Mouse (Mus musculus): Measurements from ENCODE around the gene Olfr1393. TPM values are rescaled to one million over a fixed set of nuclear protein-coding genes. Genes with fewer than 3 reads are reported as not detected.
A peak's percentile ranks its signal among the peaks of the same experiment; 100 is the strongest.

Gene Olfr1393
- polyA plus RNA-seq (2015; fragmentation: Nextera tagmentation; extraction: Ambion mirVana), result 0.08 and 0.13 TPM in 2 replicates

DNA sequence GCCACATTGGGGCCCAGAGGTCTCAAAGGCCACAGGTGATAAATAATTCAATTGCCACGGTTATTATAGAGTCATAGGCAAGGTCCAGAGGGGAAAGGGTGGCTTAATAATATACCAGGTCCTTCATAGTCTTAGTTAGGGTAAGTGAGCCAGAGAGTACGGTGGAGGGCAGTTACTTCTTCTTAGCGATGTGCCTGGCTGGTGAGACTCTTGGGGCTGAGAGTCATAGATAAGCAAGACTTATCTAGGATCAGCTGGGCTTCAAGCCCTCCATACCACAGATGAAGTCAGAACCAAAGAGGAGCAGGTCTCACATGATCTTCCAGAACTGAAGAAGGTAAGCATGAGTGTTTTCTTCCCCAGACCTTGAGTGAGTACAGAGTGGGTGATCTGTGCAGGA is at the start of gene Olfr1393:
Gene Olfr1393 (plus strand): TSS at position 83 of the 400 bp plus-strand sequence.
- H3K27me3 ChIP-seq, result no peaks in the 10 kb centered on the region
- no peak within 1 kb of the TSS for H3K9ac ChIP-seq
- ATAC-seq, result no peak
- H3K9me3 ChIP-seq (replicated peaks), result no peaks in the 10 kb centered on the region
- H3K27ac ChIP-seq, result no peak within 1 kb of the TSS
- no peaks in the 10 kb centered on the region for H3K4me1 ChIP-seq
- 88% methylated on average over 3 of the region's 3 CpGs for WGBS
- no peak within 1 kb of the TSS for H3K4me2 ChIP-seq
- no peaks in the 10 kb centered on the region for H3K36me3 ChIP-seq (ENCODE audit: poor library complexity, severe bottlenecking)
- H3K4me3 ChIP-seq, result no peak within 1 kb of the TSS

GRCm38 (mm10) chr11:49232781-49233180 is 45.3 kb upstream of the Olfr1393 start:
- no peaks in the 10 kb centered on the region for H3K9me3 ChIP-seq (replicated peaks)
- ATAC-seq, result no peak
- H3K4me1 ChIP-seq, result no peaks in the 10 kb centered on the region
- no peak overlapping the region for H3K9ac ChIP-seq
- H3K27me3 ChIP-seq, result no peaks in the 10 kb centered on the region
- H3K4me2 ChIP-seq, result no peak overlapping the region
- H3K4me3 ChIP-seq, result no peak overlapping the region
- H3K27ac ChIP-seq, result no peak overlapping the region
- 83% methylated on average over 3 of the region's 3 CpGs for WGBS
- no peaks in the 10 kb centered on the region for H3K36me3 ChIP-seq (ENCODE audit: poor library complexity, severe bottlenecking)

DNA sequence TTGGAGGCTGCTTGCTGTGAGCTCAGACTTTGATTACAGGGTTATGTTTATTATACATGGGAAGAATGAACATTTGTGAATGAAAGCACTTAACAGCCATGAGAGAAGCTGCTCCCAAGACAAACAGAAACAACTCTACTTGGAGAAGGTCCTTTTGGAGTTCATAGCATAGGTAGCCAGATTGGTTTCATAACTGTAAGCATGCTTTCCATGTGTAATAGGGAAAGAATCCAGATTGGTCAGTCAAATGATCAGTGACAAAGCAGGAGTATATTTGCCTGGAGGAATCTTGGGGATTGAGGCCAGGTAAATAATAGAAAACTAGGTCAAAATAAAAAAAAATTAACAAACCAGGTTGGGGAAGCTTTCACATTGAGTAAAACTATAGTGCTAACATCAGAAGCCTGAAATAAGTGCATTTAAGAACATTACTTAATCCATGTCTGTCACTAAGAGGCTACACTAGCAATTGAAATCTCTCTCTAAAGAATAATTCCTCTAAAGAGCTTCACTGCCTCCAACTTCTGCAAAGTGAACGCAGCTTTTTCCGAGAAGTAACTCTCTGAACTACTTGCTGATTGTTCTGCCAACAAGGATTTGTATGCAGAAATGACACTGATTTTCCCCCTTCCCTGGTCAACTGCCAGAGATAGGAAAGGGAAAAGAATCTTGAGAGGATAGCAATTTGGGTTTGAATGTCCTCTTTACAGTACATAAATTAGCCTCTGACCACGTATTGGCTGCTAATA is 42.5 kb upstream of the Olfr1393 start:
- Histone ChIP-seq H3K9ac (no peak overlapping the region), H3K4me2 (no peak overlapping the region), H3K4me3 (no peak overlapping the region), H3K36me3 (ENCODE audit: poor library complexity, severe bottlenecking) (no peaks in the 10 kb centered on the region), H3K27ac (no peak overlapping the region), H3K27me3 (no peaks in the 10 kb centered on the region), H3K9me3 (replicated peaks) (no peaks in the 10 kb centered on the region), H3K4me1 (no peaks in the 10 kb centered on the region)
- WGBS, result 69% methylated on average over 3 of the region's 3 CpGs
- no peak for ATAC-seq

DNA sequence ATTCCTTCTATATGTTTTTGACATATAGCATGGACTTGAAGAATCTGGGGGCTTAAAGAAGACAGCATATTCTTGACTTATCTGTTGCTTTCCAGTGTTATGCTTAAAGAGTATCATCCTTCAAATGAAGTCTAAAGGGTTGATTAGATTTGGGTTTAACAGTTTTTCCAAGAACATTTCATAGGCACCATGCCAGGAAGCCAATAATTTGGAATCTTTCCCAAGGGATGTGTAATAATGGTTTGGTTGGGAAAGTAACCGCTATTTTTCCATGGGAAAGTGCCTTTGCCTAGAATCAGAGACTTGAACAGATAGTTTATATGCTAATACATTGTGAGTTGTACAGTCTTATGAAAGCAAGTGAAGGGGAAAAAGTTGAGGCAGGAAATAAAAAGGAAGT is 41.2 kb upstream of the Olfr1393 start:
- no peak overlapping the region for H3K9ac ChIP-seq

GRCm38 (mm10) chr11:49237532-49237931 is 40.6 kb upstream of the Olfr1393 start:
- H3K9ac ChIP-seq, result no peak overlapping the region
- ATAC-seq, result no peak
- H3K36me3 ChIP-seq (ENCODE audit: poor library complexity, severe bottlenecking), result no peaks in the 10 kb centered on the region
- no peak overlapping the region for H3K4me3 ChIP-seq
- no peak overlapping the region for H3K27ac ChIP-seq
- H3K4me1 ChIP-seq, result no peaks in the 10 kb centered on the region
- 87% methylated on average over 2 of the region's 2 CpGs for whole genome bisulfite sequencing
- no peaks in the 10 kb centered on the region for H3K27me3 ChIP-seq
- no peaks in the 10 kb centered on the region for H3K9me3 ChIP-seq (replicated peaks)
- no peak overlapping the region for H3K4me2 ChIP-seq

More for the DNA sequence above, 41.2 kb upstream of the Olfr1393 start:
- no peaks in the 10 kb centered on the region for H3K4me1 ChIP-seq
- no peak for ATAC-seq
- no peak overlapping the region for H3K27ac ChIP-seq
- no peak overlapping the region for H3K4me3 ChIP-seq
- H3K27me3 ChIP-seq, result no peaks in the 10 kb centered on the region
- H3K4me2 ChIP-seq, result no peak overlapping the region
- WGBS, result 83% methylated on average over 1 of the region's 1 CpGs
- H3K9me3 ChIP-seq (replicated peaks), result no peaks in the 10 kb centered on the region
- no peaks in the 10 kb centered on the region for H3K36me3 ChIP-seq (ENCODE audit: poor library complexity, severe bottlenecking)

GRCm38 (mm10) chr11:49240310-49240709 is 37.8 kb upstream of the Olfr1393 start:
- 93% methylated on average over 1 of the region's 1 CpGs for WGBS

DNA sequence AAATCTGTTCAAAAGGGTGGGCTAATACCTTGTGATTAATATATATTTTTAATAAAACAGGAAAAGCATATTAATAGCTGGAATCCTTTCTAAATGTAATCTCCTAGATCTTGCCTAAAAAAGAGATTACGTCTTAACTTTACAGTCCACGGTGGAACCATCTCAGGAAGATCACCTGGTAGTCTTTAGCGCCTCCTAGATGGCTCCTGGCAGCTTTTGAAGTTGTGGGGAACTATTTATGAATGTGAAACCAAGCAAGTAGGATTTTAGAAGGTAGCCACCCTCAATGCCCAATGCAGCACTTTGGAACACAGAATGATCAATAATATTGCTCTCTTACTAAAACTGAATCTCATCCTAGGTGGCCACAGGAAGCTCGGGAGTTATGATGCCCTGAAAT is 37.2 kb upstream of the Olfr1393 start:
- no peak overlapping the region for H3K9ac ChIP-seq
- 86% methylated on average over 4 of the region's 4 CpGs for WGBS
- no peaks in the 10 kb centered on the region for H3K9me3 ChIP-seq (replicated peaks)
- no peak overlapping the region for H3K4me3 ChIP-seq
- H3K4me1 ChIP-seq, result peaks cover 18% of the 10 kb centered on the region
- no peaks in the 10 kb centered on the region for H3K27me3 ChIP-seq
- H3K36me3 ChIP-seq (ENCODE audit: poor library complexity, severe bottlenecking), result no peaks in the 10 kb centered on the region
- H3K4me2 ChIP-seq, result no peak overlapping the region
- no peak for ATAC-seq
- H3K27ac ChIP-seq, result no peak overlapping the region

More at GRCm38 (mm10) chr11:49240310-49240709, 37.8 kb upstream of the Olfr1393 start:
- Histone ChIP-seq H3K4me1 (peaks cover 13% of the 10 kb centered on the region), H3K27me3 (no peaks in the 10 kb centered on the region), H3K36me3 (ENCODE audit: poor library complexity, severe bottlenecking) (no peaks in the 10 kb centered on the region), H3K9ac (no peak overlapping the region), H3K9me3 (replicated peaks) (no peaks in the 10 kb centered on the region), H3K4me2 (no peak overlapping the region), H3K27ac (no peak overlapping the region), H3K4me3 (no peak overlapping the region)
- ATAC-seq, result no peak

DNA sequence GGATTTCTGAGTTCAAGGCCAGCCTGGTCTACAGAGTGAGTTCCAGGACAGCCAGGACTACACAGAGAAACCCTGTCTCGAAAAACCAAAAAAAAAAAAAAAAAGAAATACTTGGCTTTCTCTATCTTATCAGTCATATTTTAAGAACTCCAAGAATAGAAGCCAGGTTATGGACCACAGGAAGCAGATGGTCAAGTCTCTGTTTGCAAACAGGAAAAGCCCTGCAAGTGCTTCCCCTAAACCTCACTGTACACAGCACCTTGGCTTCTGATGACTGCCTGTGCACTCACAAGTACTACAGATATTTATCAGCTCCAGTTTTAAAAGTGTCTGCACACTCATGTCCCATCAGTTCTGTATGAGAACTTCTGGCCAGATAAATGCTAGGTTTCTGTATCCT is 36.6 kb upstream of the Olfr1393 start:
- 63% methylated on average over 1 of the region's 1 CpGs for WGBS
- H3K4me3 ChIP-seq, result no peak overlapping the region
- no peaks in the 10 kb centered on the region for H3K36me3 ChIP-seq (ENCODE audit: poor library complexity, severe bottlenecking)
- no peak overlapping the region for H3K4me2 ChIP-seq
- ATAC-seq, result no peak
- peaks cover 20% of the 10 kb centered on the region for H3K4me1 ChIP-seq
- no peaks in the 10 kb centered on the region for H3K27me3 ChIP-seq
- H3K27ac ChIP-seq, result no peak overlapping the region
- H3K9me3 ChIP-seq (replicated peaks), result no peaks in the 10 kb centered on the region
- no peak overlapping the region for H3K9ac ChIP-seq

GRCm38 (mm10) chr11:49242944-49243626 is 35.0 kb upstream of the Olfr1393 start:
- H3K27me3 ChIP-seq, result no peaks in the 10 kb centered on the region
- ATAC-seq, result 0 out of 2 replicates have a peak, but pooled peaks have one; percentile 6
- no peaks in the 10 kb centered on the region for H3K9me3 ChIP-seq (replicated peaks)
- H3K9ac ChIP-seq, result peak overlapping the region; percentile 78
- WGBS, result 20% methylated on average over 11 of the region's 11 CpGs
- H3K36me3 ChIP-seq (ENCODE audit: poor library complexity, severe bottlenecking), result no peaks in the 10 kb centered on the region
- H3K4me3 ChIP-seq, result peak overlapping the region; percentile 65
- H3K27ac ChIP-seq, result peak overlapping the region; percentile 92
- peaks cover 28% of the 10 kb centered on the region for H3K4me1 ChIP-seq
- H3K4me2 ChIP-seq, result peak overlapping the region; percentile 69

DNA sequence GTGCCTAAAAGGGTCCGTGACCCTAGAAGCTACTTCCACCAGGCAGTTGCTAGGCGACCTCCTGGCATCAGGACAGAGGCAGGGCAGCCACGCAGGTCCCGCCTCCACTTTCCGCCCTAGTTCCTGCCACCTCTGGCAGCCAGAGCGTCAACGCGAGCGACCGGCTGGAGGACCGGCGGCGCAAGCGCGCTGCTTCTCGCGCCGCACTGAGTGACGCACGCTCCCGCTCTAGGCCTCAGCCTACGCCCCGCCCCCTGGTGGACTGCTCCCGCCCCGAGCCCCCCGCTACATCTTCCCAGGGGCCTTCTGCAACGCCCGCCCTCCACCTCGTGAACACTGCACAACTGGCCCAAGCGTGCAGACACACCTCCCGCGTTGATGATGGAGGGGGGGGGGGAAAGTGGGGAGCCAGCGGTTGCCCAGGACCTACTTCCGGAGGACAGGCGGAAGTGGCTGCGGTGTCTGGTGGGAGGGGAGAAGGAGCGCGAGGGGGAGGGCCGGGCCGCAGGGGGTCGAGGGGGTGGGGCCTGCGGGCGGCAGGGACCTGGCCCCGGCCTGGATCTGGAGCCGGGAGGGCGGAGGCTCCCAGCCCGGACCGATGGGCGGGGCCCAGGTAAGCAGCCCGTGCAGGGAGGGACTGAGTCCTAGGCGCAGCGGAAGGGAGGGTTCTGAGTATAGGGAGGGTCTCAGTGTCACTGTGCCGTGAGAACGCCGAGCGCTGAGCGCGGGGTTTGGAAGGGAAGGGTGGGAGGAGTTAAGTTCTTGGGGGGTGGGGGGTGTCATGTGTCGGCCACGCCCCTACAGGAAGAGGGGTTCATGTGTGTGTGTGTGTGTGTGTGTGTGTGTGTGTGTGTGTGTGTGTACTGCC is 34.1 kb upstream of the Olfr1393 start, which contains the start of gene Mgat1:
Gene Mgat1 (plus strand): TSS at position 465 of the 868 bp plus-strand sequence.
- Histone ChIP-seq H3K4me2 (peak within 1 kb of the TSS; percentile 69), H3K27me3 (no peaks in the 10 kb centered on the region), H3K27ac (peak within 1 kb of the TSS; percentile 92), H3K9me3 (replicated peaks) (no peaks in the 10 kb centered on the region), H3K36me3 (ENCODE audit: poor library complexity, severe bottlenecking) (no peaks in the 10 kb centered on the region), H3K4me1 (peaks cover 28% of the 10 kb centered on the region), H3K9ac (peak within 1 kb of the TSS; percentile 78), H3K4me3 (peak within 1 kb of the TSS; percentile 65)
- ATAC-seq, result peak; percentile 96
- under 1% methylated on average over 56 of the region's 60 CpGs for WGBS

GRCm38 (mm10) chr11:49244595-49244930 is 33.5 kb upstream of the Olfr1393 start:
- Histone ChIP-seq H3K9ac (peak overlapping the region; percentile 78), H3K9me3 (replicated peaks) (no peaks in the 10 kb centered on the region), H3K4me2 (peak overlapping the region; percentile 69), H3K27me3 (no peaks in the 10 kb centered on the region), H3K4me3 (peak overlapping the region; percentile 65), H3K4me1 (peaks cover 28% of the 10 kb centered on the region), H3K36me3 (ENCODE audit: poor library complexity, severe bottlenecking) (no peaks in the 10 kb centered on the region), H3K27ac (peak overlapping the region; percentile 92; the same call in 1 of the 2 replicates)
- ATAC-seq, result no peak; the same call in 1 of the 2 replicates
- WGBS, result 0% methylated on average over 4 of the region's 4 CpGs
